Mouse (Mus musculus) olfactory bulb, adult 2 months (tissue): ENCODE results near the gene Zfp1.

ENCODE experiments used
- CTCF ChIP-seq: fragments of 200-500 bp; IDR thresholded peaks from 2 replicates; pipeline ENCODE4 v1.5.1; 2012; ENCODE audit warnings: low read depth, mild to moderate bottlenecking, low read length, moderate library complexity; ENCODE audit not compliant: insufficient read depth
- POLR2A ChIP-seq: fragments of 200-500 bp; IDR thresholded peaks from 2 replicates; pipeline ENCODE4 v1.6.1; 2012; ENCODE audit warnings: mild to moderate bottlenecking, low read depth, low read length, moderate library complexity; ENCODE audit not compliant: insufficient read depth

DNA sequence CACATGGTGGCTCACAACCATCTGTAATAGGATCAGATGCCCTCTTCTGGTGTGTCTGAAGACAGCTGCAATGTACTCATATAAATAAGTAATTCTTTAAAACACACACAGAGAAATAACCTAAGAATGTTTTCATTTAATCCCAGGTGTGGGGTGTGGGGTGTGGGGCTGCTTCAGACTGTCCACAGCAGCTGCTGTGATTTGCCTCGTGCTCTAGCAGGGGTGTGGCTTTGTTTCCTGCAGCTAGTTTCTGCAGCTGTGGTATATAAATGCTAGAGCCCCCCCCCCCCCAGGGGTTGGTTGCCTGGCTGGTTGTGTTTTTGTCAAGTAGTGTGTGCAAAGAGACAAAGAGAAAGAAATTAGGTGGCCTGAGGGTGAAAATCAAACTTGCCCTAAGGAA, 55.8 kb downstream of the Zfp1 start:
- TF ChIP-seq POLR2A, result no peak
- no peak for TF ChIP-seq CTCF
